Mouse (Mus musculus) CH12F3 (cell line): Measurements from ENCODE around the gene Mtap.

Source experiments
- in situ Hi-C: fragments of 300-500 bp; cut with MboI; formaldehyde crosslinking; loops from 2 replicates; pipeline ENCODE4 v1.14.3; 2020; ENCODE audit warnings: low sequenced_read_pairs

The Mtap gene

GRCm38 (mm10) chr4:89136906-89137541, at the start of gene Mtap:
TSS of gene Mtap (plus strand) at chr4:89137122.
- in situ Hi-C loops: no loop called here

GRCm38 (mm10) chr4:89089110-89089509, 47.8 kb upstream of the Mtap start:
- in situ Hi-C loops: no loop called here

DNA sequence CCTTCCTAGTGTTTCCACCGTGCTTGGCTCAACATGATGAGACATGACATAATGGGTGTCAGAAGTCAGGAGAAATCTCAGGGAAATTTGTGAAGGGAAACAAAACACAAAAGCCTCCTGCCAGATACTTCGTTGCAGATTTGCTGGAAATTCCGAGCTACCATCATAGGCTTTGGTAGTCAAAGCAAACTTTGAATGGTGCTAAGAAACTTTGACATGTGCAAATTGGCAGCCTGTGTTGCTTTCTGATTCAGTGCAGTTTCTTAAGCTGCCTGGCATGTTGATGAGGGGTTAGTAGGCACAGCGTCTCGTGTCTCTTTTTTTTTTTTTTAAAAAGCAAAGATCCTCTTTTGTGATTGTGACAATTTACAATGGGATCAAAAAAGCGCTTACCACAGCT, 46.7 kb upstream of the Mtap start:
- in situ Hi-C loops: no loop called here

- in situ Hi-C loops: no loop called here
Measured at GRCm38 (mm10) chr4:89092153-89092552, 44.8 kb upstream of the Mtap start.

DNA sequence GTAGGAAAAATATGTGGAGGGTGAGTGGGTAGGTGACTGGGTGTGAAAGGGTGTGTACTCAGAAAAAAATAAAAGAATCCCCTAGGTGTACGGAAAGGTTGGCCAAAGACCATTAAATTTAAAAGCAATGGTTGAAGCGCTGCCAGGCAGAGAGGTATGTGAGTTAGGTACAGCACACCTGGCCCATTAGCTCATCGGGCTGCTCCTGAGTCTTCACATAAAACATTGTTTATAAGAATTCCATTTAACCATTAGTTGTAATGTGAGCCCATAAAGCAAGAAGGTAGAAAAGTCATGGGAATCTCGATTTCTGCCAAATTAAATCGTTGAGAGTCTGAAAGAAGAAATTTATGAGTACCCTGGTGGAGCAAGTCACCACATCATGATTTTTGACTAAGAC, 42.1 kb upstream of the Mtap start:
- in situ Hi-C loops: no loop called here

- in situ Hi-C loops: no loop called here
Measured at GRCm38 (mm10) chr4:89098261-89098660, 38.7 kb upstream of the Mtap start.

DNA sequence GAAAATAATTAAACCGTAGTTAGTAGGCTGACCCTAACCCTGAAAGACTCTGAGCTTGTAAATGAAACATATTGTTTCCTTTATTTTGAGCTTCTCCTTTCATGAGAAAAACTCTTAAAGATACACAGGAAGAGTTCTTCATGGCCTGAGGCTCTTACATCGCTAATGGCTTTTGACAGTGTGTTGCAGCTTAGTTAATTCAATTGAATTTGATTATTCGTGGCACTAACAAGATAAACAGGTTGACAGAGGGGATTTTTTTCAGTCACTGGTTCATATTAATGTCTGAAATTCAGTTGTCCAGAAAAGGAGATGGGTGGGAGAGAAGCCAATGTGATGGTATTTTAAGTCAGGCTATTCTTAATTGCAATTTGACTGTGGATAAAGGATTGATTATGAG, 35.6 kb upstream of the Mtap start:
- in situ Hi-C loops: no loop called here

DNA sequence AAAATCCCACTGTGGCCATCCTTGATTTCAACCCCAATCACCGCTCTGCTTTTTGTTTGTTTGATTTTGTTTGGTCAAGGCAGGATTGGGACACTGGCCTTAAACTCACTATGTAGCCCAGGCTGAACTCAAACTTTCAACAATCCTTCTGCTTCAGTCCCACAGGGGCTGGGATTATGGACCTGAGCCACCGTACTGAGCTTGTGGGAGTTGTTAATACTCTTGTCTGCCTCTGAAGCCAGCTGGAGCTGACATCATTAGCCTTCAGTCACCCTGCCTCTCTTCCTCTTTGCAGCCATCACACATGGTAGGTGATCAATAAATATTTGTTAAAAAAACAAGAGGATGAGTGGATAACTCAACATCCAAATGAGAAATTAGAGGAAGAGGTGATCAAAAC, 34.6 kb upstream of the Mtap start:
- in situ Hi-C loops: no loop called here

DNA sequence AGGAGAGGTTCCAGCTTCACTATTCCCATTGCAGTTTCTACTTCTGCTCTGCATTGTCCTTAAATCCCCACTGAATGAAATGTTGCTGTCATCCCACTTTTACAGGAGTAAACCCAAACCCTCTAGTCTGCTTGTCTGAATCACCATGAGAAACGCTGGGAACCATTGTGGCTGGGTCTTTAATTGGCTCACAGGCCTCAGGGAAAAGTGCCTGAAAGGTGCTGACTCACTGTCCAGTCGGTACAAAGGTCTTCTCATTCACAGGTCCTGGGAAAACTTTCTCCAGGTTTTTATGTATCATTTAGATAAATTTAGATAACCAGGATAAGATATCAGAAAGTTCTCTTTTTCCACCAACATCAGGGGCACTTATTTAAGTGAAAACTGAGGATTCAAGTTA, 31.4 kb upstream of the Mtap start:
- in situ Hi-C loops: no loop called here

GRCm38 (mm10) chr4:89106505-89106904, 30.4 kb upstream of the Mtap start:
- in situ Hi-C loops: no loop called here

DNA sequence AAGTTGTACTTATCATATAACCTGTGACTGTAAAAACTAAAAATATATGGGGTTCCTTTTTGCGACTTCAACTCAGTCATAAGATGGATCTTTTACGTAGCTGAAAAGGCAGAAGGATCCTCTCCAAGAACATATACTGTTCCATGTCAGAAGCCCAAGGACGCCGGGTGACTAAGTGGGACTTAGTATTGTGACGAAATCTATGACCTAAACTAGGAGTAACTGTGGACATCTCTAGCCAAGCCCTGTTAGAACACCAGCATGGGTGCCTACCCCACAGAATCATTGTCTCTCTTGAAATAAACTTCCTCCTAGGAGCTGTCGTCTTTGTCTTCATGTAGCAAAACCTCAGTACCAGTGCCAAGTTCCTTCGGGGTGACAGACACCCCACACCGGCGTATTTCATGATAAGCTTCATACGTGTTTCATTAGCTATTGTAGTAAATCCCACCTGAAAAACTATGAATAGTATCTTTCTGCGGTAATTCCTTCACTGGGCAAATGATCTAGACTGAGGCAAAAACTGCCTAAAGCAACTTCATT, 24.7 kb upstream of the Mtap start:
- in situ Hi-C loops: no loop called here

DNA sequence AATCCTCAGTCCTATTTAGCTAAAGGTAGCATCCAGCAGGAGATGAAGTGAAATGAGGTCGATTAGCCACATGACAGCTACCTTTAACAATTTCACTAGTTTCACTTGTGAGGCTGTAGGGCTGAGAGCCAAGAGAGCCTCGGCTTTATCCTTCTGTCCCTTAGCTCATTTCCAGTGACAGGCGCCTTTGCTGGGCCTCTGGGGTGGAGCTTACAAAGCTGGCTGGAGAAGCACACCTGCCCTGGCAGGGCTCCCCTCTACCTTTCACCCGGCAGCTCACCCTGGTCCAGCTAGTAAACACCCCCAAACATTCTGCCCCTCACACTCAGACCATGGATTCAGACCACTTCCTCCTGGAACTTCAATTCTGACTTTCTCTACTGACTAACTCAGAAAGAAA, 24.1 kb upstream of the Mtap start:
- in situ Hi-C loops: no loop called here

- in situ Hi-C loops: no loop called here
Measured at GRCm38 (mm10) chr4:89116006-89116405, 20.9 kb upstream of the Mtap start.

DNA sequence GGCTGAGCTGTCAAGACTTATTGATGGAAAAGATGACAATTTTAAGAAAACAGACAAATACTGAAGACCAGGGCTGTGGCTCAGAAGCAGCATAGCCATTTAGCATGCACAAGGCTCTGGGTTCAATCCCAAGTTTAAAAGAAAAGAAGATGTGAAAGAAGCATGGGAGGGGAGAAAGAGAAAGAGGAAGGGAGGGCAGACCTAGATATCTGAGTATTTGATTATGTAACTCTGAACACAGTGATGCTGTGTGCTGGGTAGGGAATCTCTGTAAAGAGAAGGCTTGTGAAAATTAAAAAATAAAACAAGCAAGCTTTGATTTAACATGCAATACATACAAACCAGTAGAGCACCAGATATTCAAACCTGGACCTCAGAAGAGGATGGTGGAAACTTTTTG, 17.0 kb upstream of the Mtap start:
- in situ Hi-C loops: no loop called here

GRCm38 (mm10) chr4:89120353-89120752, 16.6 kb upstream of the Mtap start:
- in situ Hi-C loops: no loop called here

DNA sequence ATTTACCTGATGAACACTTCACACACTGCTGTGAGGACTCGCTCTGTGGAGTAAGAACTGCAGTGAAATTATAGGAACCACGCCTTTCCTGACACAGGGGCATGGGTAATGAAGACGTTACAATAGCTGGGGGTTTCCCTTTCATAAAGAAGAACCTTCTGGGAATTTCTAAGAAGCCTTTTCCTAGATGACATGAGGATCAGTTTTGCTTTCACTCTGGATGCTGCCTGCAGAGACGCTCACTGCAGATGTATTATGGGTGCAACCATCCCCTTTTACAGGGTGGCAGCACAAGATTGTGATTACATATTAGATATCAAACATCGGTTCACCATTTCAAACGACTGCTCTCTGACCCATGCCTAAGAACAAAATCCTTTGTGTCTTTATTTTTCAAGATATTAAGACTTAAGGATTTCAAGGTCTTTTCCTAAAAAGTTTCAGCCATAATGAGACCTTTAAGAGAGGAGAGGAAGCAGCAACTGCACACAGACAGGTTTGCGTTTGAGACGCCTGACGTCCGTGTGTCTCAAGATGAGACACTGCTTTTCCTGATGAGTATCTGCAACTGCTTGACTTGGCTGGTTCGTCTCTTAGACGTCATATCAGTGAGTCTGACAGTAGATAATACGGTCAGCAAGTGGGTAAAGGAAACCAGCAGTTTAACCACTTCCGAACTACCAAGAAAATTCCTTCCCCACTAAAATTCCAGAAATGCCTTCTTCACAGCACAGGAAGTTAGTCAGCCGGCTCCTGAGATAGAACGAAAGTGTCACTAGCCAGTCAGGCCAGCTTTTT, 13.3 kb upstream of the Mtap start:
- in situ Hi-C loops: no loop called here

GRCm38 (mm10) chr4:89127674-89128073, 9.2 kb upstream of the Mtap start:
- in situ Hi-C loops: no loop called here

GRCm38 (mm10) chr4:89128080-89128936, 8.6 kb upstream of the Mtap start:
- in situ Hi-C loops: no loop called here

DNA sequence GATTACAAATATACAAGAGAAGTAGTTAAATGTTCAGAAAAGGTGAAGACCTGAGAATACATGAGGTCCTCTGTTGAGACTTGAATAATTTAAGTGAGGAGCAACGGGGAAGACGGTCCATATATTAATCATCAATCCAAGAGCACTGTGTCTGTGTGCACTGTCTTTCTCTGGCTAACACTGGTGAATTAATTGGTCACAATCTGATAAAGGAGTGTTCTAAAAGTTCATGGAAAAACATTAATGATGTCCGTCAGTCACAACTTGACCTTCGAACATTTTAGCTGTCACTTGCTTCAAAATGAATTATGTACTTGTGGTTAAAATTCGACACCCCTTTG, 8.0 kb upstream of the Mtap start:
- in situ Hi-C loops: no loop called here

DNA sequence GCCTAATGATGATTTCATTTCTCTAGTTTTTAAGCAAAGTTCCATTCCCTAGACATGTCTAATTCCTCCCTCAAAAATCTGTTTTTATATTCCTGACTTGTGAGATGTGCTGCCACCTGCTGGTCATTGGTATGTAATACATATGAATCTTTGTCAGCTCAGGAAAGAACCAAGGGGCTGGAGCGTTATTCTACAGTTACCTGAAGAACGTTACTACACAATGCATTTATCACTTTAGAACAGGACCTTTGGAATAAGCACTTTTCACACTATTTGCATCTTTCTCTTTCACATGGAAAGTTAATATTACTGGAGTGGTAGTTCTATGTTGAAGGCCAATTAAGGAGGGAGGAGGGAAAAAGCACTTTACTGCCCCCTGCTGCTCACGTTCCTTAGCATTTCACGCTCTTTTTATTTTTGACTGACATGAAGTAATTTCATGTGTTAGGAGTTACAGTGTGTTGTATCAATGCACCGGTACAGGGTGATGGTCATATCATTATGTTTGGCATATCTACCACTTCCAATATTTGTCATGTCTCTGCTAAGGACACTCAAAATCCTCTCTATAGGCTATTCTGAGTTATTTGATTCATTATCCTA, 7.5 kb upstream of the Mtap start:
- in situ Hi-C loops: no loop called here

GRCm38 (mm10) chr4:89131795-89132194, 5.1 kb upstream of the Mtap start:
- in situ Hi-C loops: no loop called here
